Mouse (Mus musculus) testis, adult 2 months (tissue): ENCODE results near the gene Alox5ap.

Experiments used
- CTCF ChIP-seq: fragments of 200-500 bp; IDR thresholded peaks from 2 replicates; pipeline ENCODE4 v1.5.1; 2012; ENCODE audit warnings: low read depth, mild to moderate bottlenecking, inconsistent platforms, low read length, moderate library complexity; ENCODE audit not compliant: control insufficient read depth, insufficient read depth, insufficient replicate concordance
- POLR2A ChIP-seq: fragments of 200-500 bp; IDR thresholded peaks from 2 replicates; pipeline ENCODE4 v1.6.1; 2012; ENCODE audit warnings: low read depth, mild to moderate bottlenecking, inconsistent platforms, low read length, moderate library complexity; ENCODE audit not compliant: control insufficient read depth

GRCm38 (mm10) chr5:149331407-149332143, 67.0 kb downstream of the Alox5ap start:
- TF ChIP-seq CTCF (no peak), POLR2A (no peak)
